Mouse (Mus musculus): ENCODE measurements around the gene Map2. TPM values are rescaled to one million over a fixed set of nuclear protein-coding genes. Genes with fewer than 3 reads are reported as not detected.

The Map2 gene
- total and polyA plus RNA-seq, 3 experiments: not detected

- Histone ChIP-seq H3K79me2 (ENCODE audit: control insufficient read depth, insufficient read depth, low read length, poor library complexity) (no peaks in the 10 kb centered on the region), H3K27me3 (ENCODE audit: control insufficient read depth in 1 of 2, insufficient read depth in 2 of 2, low read length in 2 of 2) (no peaks in the 10 kb centered on the region), H3K36me3 (ENCODE audit: control insufficient read depth in 1 of 2, insufficient read depth in 2 of 2, low read length in 2 of 2) (no peaks in the 10 kb centered on the region), H3K9me3 (replicated peaks; ENCODE audit: insufficient read depth, low read length) (no peaks in the 10 kb centered on the region), H3K4me3 (ENCODE audit: control insufficient read depth in 1 of 2, insufficient read depth in 1 of 2, low read depth in 2 of 2, low read length in 2 of 2) (no peak overlapping the region), H3K4me1 (ENCODE audit: control insufficient read depth in 1 of 2, insufficient read depth in 2 of 2, low read length in 2 of 2) (no peaks in the 10 kb centered on the region), H3K9ac (ENCODE audit: control insufficient read depth, low read depth, low read length, poor library complexity, severe bottlenecking) (no peak overlapping the region), H3K27ac (ENCODE audit: control insufficient read depth, low read depth, low read length) (no peak overlapping the region)
- DNase-seq (ENCODE audit: low read depth, low spot score): no peak
- TF ChIP-seq CHD1 (IDR thresholded peaks at IDR 0.05; ENCODE audit: low read depth, low read length) (no peak), USF1 (IDR thresholded peaks at IDR 0.05; ENCODE audit: low read depth, low read length) (no peak), POLR2AphosphoS5 (IDR thresholded peaks at IDR 0.05; ENCODE audit: borderline replicate concordance, low read depth, low read length) (no peak), MAX (IDR thresholded peaks at IDR 0.05; ENCODE audit: low read length) (no peak), ZKSCAN1 (IDR thresholded peaks at IDR 0.05; ENCODE audit: low read depth, low read length) (no peak), TBP (IDR thresholded peaks at IDR 0.05; ENCODE audit: low read depth, low read length) (no peak), JUND (IDR thresholded peaks at IDR 0.05; ENCODE audit: low read depth, low read length) (no peak), BHLHE40 (IDR thresholded peaks at IDR 0.05; ENCODE audit: borderline replicate concordance, low read depth, low read length) (no peak), TCF12 (IDR thresholded peaks at IDR 0.05; ENCODE audit: low read depth, low read length) (no peak), TAL1 (IDR thresholded peaks at IDR 0.05; ENCODE audit: low read length) (no peak), ZC3H11A (IDR thresholded peaks at IDR 0.05; ENCODE audit: low read depth, low read length) (no peak)
Observed at GRCm38 (mm10) chr1:66321631-66322142, 146.6 kb downstream of the Map2 start.

- H3K27me3 ChIP-seq (ENCODE audit: control insufficient read depth in 1 of 2, insufficient read depth in 2 of 2, low read length in 2 of 2): no peaks in the 10 kb centered on the region
- no peaks in the 10 kb centered on the region for H3K79me2 ChIP-seq (ENCODE audit: control insufficient read depth, insufficient read depth, low read length, poor library complexity)
- H3K4me3 ChIP-seq (ENCODE audit: control insufficient read depth in 1 of 2, insufficient read depth in 1 of 2, low read depth in 2 of 2, low read length in 2 of 2): no peak overlapping the region
- H3K9ac ChIP-seq (ENCODE audit: control insufficient read depth, low read depth, low read length, poor library complexity, severe bottlenecking): no peak overlapping the region
- no peaks in the 10 kb centered on the region for H3K36me3 ChIP-seq (ENCODE audit: control insufficient read depth in 1 of 2, insufficient read depth in 2 of 2, low read length in 2 of 2)
- H3K27ac ChIP-seq (ENCODE audit: control insufficient read depth, low read depth, low read length): no peak overlapping the region
- H3K4me1 ChIP-seq (ENCODE audit: control insufficient read depth in 1 of 2, insufficient read depth in 2 of 2, low read length in 2 of 2): no peaks in the 10 kb centered on the region
- H3K9me3 ChIP-seq (replicated peaks; ENCODE audit: insufficient read depth, low read length): no peaks in the 10 kb centered on the region
- DNase-seq (ENCODE audit: low read depth, low spot score): no peak
- TF ChIP-seq SMC3 (IDR thresholded peaks at IDR 0.05; ENCODE audit: low read depth, low read length): no peak
Observed at GRCm38 (mm10) chr1:66323461-66323860, 148.4 kb downstream of the Map2 start.

- TF ChIP-seq RCOR1 (IDR thresholded peaks at IDR 0.05; ENCODE audit: low read depth, low read length): no peak
- no peak for TF ChIP-seq KAT2A (conservative IDR thresholded peaks at IDR 0.05; ENCODE audit: low read depth, low read length)
- no peaks in the 10 kb centered on the region for H3K9me3 ChIP-seq (replicated peaks; ENCODE audit: insufficient read depth, low read length)
- H3K4me1 ChIP-seq (ENCODE audit: control insufficient read depth in 1 of 2, insufficient read depth in 2 of 2, low read length in 2 of 2): no peaks in the 10 kb centered on the region
- H3K27me3 ChIP-seq (ENCODE audit: control insufficient read depth in 1 of 2, insufficient read depth in 2 of 2, low read length in 2 of 2): no peaks in the 10 kb centered on the region
- H3K27ac ChIP-seq (ENCODE audit: control insufficient read depth, low read depth, low read length): no peak overlapping the region
- no peak overlapping the region for H3K4me3 ChIP-seq (ENCODE audit: control insufficient read depth in 1 of 2, insufficient read depth in 1 of 2, low read depth in 2 of 2, low read length in 2 of 2)
- no peaks in the 10 kb centered on the region for H3K79me2 ChIP-seq (ENCODE audit: control insufficient read depth, insufficient read depth, low read length, poor library complexity)
- no peak overlapping the region for H3K9ac ChIP-seq (ENCODE audit: control insufficient read depth, low read depth, low read length, poor library complexity, severe bottlenecking)
- H3K36me3 ChIP-seq (ENCODE audit: control insufficient read depth in 1 of 2, insufficient read depth in 2 of 2, low read length in 2 of 2): no peaks in the 10 kb centered on the region
- DNase-seq (ENCODE audit: low read depth, low spot score): no peak
Observed at GRCm38 (mm10) chr1:66324951-66325350, 149.9 kb downstream of the Map2 start.
